Mouse (Mus musculus): ENCODE results near the gene Gm13889.

Gene Gm13889

DNA sequence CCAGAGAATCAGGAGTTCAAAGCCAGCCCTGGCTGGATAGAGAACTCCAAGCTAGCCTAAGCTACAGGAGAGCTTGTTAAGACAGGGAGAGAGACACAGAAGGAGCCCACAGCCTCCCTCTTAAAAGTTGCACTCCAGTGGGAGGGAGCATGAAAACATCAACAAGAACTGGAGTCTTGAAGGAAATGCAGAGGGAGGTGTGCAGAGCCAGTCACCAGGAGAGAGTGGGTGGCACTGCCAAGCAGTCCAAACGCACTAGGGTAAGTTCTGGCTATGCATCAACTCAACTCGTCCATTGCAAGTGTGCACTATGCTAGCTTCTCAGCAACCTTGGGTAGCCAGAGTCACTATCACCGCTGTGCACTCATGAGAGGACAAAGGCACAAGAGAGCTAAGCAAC is 1.2 kb upstream of the Gm13889 start:
- no peak for DNase-seq (ENCODE audit: low read depth)

DNA sequence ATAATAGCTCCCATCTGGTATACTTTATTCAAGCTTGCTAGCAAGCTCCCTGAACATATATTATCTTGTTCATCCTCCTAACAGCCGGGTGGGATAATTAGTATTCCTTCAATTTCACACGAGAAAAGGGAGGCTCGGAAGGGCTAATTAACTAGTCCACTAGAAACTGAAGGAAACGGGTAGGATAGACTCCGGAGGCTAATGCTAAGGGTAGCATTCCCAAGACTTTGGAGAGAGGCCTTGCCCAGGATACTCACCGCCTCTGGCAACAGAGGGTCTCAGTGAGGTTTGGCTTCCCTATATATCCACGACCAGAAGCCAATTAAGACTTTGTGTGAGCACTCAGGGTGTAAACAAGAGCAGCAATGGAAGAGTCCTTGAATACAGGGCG is 779 bp upstream of the Gm13889 start:
- no peak for DNase-seq (ENCODE audit: low read depth)

DNA sequence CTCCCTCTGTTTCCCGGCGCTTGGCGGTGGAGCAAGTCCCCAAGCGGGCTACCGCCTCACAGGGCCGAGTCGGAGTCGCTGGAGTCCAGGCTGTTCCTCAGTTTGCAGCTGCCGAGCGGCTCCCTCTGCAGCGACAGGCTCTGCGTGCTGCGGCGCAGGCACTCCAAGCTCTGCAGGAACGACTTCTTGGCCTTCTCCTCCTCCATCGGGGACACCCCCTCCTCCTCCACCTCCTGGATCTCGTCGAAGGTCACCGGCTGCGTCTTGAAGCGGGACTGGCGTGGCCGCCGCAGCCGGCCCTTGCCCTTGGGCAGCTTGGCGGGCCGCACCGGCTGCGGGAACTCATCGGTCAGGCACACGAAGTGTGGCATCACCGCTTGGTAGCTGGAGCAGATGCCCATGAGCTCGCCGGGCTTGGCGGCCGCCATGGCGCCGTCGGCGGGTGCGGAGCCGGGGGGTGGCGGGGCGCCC is 635 bp downstream of the Gm13889 start:
- DNase-seq (ENCODE audit: low read depth), result no peak

DNA sequence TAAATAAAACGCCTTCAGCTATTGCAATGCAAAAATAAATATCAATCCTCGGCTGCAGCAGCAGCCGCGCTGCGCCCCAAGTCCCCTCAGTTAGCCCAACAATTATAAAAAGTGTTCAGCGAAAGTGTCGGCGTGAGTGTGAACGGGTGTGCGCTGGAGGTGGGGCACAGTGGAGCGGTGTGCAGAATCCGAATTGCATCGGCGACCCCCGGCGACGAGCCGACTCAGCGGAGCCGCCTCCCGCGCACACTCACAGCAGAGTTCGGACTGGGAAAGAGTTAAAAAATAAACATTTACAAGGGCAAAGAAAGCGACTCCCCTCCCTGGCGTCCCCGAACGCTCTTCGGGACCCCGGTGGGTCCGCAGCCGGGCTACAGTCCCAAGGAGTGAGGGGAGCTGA is 1.1 kb downstream of the Gm13889 start:
- DNase-seq (ENCODE audit: low read depth), result no peak

DNA sequence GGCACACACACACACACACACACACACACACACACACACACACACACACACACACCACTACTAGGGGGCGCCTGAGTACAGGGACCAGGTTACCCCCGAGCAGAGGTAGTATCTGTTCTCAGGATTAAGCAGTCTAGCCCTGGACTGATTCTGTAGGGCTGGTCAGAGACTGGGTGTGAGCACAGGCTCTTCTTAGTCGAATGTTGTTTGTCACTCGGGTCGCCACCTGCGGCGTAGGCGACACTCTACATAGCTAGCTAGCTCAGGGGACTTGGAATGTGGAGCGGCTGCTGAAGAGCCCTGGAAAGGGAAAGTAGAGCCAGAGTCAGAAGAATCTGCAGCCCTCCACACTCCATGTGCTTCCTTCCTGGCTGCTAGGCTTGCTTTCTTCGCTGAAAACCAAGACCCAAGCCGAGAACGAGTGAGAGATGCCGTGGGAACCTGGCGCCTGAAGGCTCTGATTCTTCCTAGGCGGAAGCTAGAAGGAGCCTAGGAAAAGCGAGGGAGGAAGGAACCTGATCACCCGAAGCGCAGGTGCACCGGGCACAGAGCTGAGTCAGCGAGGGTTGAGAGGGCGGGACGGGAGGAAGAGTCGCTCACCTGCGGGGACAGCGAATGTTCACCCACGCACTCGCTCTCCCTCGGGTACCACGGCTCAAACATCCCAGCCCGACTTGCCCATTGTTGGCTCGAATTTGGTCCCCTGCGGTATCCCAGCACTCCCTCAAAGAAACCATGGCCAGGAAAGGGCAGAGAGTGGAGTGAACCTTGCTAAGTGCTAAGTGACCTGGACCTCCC is 2.0 kb downstream of the Gm13889 start:
- no peak for DNase-seq (ENCODE audit: low read depth)

DNA sequence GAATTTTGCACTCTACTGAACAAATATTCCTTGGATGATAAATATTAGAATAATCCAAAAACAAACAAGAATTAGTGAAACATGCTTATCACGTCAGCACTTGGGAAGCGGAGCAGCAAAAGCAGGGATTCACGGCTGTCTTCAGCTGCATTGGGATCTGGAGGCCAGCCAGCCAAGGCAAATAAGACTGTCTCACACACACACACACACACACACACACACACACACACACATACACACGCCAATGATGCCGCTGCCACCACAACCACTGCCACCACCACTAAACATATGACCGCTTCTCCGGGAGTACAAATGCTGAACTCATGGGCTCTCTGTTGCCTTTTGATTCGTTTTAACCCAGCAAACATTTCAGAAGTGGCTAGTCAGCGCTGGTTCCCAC is 3.3 kb downstream of the Gm13889 start:
- DNase-seq (ENCODE audit: low read depth), result no peak

DNA sequence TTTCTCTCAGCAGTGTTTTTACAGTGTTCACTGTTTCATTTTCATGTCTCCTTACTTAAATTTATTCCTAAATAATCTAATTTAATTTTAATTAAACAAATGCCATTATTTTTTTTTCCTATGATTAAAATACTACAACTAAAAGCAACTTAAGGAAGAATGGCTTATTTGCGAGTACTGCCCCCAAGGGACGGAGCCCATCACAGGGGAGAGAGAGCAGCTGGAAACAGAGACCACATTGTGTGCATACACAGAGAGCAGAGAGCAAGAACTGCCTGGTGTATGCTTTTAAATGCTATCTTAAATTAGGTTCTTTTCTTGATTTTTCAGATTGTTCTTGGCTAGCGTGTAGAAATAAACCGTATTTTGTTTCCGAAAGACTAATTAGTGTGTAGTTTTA is 10.0 kb downstream of the Gm13889 start:
- no peak for DNase-seq (ENCODE audit: low read depth)

DNA sequence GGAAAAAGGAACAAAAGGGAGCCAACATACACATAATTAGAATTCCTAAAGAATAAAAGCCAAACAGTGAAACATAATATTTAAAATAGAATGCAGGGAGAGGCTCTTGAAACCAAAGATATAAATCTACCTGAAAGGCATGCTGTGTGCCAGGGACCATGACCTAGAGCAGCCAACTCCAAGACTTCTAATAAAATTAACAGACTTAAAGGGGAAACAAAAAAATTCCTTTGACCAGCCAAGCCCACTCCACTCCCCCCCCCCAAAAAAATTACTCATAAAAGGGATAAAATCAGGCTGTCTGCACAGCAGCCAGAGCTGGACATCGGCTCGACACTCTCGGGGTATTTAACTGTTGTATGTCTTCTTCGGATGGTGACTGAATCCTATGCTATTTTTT is 12.1 kb downstream of the Gm13889 start:
- no peak for DNase-seq (ENCODE audit: low read depth)

DNA sequence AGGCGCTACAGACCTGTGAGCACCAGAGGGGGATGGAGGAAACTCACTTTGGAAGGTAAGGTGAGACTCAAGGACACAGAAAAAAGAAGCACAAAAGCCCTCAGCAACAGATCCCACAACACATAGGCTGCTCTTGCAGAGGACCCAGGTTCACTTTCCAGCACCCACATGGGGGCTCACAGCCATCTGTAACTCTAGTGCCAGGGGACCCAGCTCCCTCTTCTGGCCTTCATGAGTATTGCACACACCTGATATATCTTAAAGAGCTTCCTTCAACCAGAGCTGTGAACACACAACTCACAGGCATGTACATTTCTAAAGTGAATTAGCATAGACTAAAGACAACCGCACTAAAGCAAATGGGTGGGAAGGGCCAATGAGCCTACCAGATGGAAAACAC is 12.9 kb downstream of the Gm13889 start:
- DNase-seq (ENCODE audit: low read depth), result no peak

DNA sequence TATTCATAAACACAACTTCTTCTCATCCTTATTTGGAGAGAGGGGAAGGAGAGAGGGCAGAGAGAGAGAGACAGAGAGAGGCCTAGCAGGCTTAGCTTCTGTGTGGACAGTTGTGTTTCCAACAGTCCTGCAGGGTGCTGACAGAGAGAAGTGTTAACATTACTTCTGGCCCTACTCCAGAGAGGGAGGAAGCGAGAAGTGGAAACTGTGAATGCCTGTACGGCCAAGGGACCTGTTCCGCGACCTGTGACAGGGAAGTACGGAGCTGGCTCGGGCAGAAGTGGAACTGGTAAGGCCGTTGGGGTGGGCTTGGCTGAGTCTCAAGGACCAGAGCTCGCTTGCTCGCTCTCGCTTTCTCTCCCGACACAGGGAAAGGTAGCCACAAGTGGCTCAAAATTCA is 15.3 kb downstream of the Gm13889 start:
- no peak for DNase-seq (ENCODE audit: low read depth)

DNA sequence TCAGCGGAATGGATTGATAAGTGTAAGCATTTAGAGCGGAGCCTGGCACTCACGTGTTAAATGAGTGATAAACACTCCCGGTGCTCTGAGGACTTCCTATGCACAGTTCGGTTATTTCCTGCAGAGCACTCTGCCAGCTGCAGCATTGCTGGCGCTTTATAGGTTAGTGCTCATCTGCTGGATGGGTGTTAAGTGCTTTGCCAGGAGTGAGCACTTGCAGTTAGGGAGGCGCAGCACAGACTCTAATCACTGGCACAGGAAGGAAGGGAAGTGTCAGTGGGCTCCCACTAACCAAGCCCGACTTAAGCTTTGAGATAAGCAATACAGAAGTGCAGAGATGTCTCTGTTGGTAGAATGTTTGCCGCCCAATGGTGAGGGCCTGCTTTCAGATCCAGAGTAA is 18.5 kb downstream of the Gm13889 start:
- DNase-seq (ENCODE audit: low read depth), result no peak

DNA sequence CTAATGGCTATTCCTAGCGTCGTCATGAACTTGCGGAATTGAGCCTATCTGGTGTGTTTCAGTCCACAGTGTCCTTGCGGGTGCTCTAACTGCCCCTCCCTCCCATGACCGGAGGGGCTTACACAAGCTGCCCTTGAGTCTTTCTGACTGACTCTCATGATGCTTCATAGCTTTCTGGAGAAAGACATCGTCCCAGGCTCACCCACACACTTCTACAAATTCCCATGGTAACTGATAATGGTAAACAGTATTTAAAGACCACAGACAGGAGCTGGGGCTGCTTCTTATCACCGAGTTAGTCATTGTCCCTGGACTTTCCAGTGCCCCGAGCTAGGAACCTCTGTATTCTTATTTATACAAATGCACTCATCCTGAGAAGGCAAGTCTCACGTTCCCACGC is 28.1 kb downstream of the Gm13889 start:
- DNase-seq (ENCODE audit: low read depth), result no peak

DNA sequence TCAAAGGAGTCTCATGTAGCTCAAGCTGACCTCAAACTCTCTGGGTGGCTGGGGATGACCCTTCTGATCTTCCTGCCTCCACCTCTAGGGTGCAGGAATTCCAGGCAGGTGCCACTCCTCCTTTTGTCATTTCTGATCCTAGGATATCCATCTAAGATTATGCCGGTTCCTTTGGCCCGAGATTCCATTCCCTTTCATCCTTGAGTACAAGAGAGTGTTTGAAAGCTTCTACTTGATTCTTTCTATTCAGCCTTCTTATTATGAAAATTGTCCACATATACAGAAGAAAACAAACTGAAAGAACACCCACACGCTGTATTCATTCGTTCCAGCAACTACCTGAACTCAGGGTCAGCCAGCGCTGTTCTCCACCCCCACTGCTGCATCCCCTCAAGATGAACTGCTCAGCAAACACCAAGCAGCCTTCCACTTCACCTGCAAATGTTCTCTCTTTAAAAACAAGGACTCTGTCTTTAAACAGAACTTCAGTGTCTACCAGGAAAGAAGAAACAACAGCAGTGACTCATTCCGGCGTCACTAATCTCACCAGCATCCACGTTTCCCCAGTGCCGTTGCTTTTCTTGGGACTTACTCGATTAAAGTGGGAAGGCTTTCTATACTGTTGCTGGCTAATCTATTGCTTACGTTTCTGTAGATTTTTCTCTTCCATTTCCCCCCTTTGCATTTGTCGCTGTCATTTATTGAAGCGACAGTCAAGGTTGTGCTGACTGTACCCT is 29.1 kb downstream of the Gm13889 start:
- no peak for DNase-seq (ENCODE audit: low read depth)

DNA sequence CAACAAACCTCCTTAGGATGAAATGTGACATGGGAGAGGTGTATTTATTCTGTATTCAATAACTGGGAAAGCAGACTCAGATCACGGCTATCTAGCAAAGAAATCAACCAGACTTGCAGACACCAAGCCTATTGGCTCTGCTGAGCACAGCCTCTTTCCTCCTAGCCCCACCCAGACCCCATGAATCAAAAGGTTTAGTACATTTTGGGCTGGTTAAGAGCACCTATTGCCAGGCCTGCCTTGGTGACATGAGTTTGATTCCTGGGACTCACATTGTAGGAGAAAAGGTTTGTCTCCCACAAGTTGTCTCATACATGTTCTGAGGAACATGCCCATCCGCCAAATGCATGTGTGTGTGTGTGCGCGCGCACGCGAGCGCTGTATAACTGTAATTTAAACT is 30.9 kb downstream of the Gm13889 start:
- no peak for DNase-seq (ENCODE audit: low read depth)

DNA sequence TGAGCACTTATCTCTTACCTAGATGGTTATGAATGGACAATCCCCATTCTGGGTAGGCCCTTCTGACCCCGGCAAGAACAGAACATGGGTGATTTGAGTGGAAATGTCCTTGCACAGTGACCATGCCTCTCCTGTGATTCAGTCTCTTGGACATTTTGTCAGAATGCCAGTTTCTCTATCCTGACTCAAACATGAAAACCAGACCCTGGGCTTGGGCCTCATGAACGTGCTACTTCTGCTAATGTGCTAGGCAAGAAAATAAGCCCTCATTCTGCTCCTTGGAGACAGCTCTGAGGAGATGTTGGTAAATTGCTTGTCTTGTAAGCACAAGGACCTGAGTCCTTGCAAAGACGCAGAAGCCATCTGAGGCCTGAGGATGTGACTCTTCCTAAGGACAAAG is 37.9 kb downstream of the Gm13889 start:
- no peak for DNase-seq (ENCODE audit: low read depth)

DNA sequence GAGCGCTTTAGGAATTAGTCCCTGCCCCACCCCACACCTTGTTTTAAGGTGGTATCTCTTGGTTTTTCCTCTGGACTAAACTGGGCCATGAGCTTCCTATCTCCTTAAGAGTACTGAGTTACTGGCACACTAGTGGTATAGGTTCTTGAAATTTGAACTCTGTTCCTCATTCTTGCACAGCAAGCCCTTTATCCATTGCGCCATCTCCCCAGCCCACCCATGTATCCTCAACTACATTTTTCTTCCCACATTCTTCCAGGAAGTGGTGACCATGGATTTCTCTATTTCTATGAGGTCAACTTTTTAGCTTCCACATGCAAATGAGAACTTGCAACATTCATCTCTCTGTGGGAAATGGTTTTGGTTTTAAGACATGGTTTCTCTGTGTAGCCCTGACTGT is 43.4 kb downstream of the Gm13889 start:
- no peak for DNase-seq (ENCODE audit: low read depth)

DNA sequence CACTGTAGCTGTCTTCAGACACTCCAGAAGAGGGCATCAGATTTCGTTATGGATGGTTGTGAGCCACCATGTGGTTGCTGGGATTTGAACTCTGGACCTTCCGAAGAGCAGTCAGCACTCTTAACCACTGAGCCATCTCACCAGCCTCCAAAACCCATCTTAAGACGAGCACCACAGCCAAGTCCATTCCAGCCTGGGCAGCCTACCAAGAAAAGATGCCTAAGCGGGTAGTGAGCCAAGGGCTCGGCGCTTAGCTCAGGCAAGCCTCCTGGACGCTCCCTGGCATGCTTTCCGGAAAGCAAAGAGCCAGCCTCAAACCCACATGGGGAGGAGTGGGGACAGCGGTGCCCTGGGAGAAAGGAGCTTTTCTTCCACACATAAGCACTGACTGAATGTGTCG is 45.1 kb downstream of the Gm13889 start:
- DNase-seq (ENCODE audit: low read depth), result no peak

DNA sequence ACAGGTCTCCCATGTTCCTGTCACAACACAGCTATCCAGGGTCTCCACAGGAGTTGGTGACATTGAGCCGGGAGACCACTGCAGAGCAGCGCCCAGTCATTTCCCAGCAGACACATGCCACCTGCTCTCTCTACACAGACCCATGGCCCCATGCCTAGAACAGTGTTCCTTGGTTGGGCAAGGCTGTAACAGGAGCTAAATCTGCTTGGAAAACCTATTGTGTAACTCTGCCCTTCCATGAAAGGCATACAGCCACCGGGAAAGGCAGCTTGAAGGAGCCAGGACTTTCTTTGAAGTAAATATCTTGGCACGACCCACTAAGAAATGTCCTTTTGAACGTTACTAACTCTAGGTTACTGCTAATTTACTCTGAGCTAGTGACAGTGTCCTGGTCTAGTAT is 47.3 kb downstream of the Gm13889 start:
- no peak for DNase-seq (ENCODE audit: low read depth)

DNA sequence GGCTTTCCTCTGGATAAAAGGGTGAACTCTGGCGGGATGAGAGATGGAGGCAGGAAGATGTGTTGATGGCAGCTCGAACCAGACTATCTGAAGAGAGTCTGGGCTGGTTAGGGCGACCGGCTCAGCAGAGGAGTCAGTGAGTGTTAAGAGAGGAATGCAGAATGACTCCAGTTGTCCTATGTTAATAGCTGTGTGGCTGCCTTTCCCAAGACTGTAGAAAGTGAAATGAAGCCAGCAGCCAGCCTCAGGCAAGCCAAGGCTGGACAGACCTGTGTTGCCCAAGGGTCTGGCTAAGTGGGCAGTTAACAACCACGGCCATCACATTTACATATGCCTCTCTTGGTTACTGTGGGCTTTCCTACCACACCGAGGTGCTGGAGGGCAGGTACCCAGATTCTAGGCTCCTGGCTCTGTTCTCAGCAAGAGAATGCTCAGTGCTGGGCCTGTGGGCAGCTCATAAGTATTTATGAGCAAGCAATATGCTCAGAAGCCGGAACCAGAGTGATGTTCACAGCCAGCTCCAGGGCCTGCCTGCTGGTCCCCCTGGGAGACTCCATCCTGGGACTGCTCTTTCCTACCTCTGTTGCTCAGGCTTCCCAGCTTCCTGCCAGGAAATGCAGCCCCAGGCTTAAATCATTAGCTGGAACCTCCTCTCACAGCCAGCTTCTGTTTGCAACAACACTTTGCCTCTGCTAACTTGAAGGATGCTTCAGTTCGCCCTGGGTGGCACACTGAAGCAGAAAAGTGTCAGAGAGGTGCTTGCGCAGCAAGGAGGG is 49.3 kb downstream of the Gm13889 start:
- no peak for DNase-seq (ENCODE audit: low read depth)

DNA sequence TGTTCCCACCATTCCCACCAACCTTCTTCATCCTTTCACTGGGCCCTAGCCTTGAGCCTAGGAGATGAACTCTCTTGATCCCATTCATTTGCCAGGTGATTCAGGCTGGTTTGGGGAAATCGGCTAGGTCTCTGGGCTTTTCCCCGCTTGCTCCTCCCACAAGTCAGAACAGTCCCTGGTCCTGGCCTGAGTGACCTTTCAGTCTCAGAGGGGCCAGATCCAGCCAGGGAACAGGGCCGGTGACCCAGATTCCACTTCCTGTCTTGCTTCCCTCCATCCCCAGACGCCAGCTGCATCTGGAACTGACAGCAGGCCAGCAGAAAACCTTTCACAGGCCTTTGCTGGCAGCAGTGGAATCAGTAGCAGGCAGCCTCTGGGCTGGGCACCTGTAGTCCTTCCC is 50.7 kb downstream of the Gm13889 start:
- no peak for DNase-seq (ENCODE audit: low read depth)
